Mouse (Mus musculus): ENCODE measurements around the gene Tomm20. TPM values are rescaled to one million over a fixed set of nuclear protein-coding genes. Genes with fewer than 3 reads are reported as not detected.

The Tomm20 gene
- polyA plus RNA-seq, 1 experiment, result 79.4 TPM

GRCm38 (mm10) chr8:126965246-126965645 lies 19.6 kb upstream of the Tomm20 start:
- no peak for TF ChIP-seq CTCF (IDR thresholded peaks at IDR 0.05; ENCODE audit: low read depth, low read length)
- TF ChIP-seq POLR2A (IDR thresholded peaks at IDR 0.05; ENCODE audit: borderline replicate concordance, low read depth, low read length), result no peak
- Histone ChIP-seq H3K27ac (ENCODE audit: insufficient read depth, low read depth, low read length) (no peak overlapping the region), H3K4me1 (ENCODE audit: control insufficient read depth, insufficient read depth, low read length) (0 out of 2 replicates have a peak, but pooled peaks cover 2% of the 10 kb centered on the region), H3K4me3 (ENCODE audit: insufficient read depth, low read length) (no peak overlapping the region)

GRCm38 (mm10) chr8:126962871-126963270 lies 17.2 kb upstream of the Tomm20 start:
- TF ChIP-seq CTCF (IDR thresholded peaks at IDR 0.05; ENCODE audit: low read depth, low read length) (no peak), POLR2A (IDR thresholded peaks at IDR 0.05; ENCODE audit: borderline replicate concordance, low read depth, low read length) (no peak)
- Histone ChIP-seq H3K27ac (ENCODE audit: insufficient read depth, low read depth, low read length) (no peak overlapping the region), H3K4me1 (ENCODE audit: control insufficient read depth, insufficient read depth, low read length) (no peaks in the 10 kb centered on the region), H3K4me3 (ENCODE audit: insufficient read depth, low read length) (no peak overlapping the region)

GRCm38 (mm10) chr8:126961516-126961915 lies 15.9 kb upstream of the Tomm20 start:
- TF ChIP-seq POLR2A (IDR thresholded peaks at IDR 0.05; ENCODE audit: borderline replicate concordance, low read depth, low read length), result no peak
- TF ChIP-seq CTCF (IDR thresholded peaks at IDR 0.05; ENCODE audit: low read depth, low read length), result no peak

GRCm38 (mm10) chr8:126951900-126952636 lies 6.4 kb upstream of the Tomm20 start:
- H3K4me1 ChIP-seq (ENCODE audit: control insufficient read depth, insufficient read depth, low read length), result no peaks in the 10 kb centered on the region
- no peak for TF ChIP-seq CTCF (IDR thresholded peaks at IDR 0.05; ENCODE audit: low read depth, low read length)
- no peak for TF ChIP-seq POLR2A (IDR thresholded peaks at IDR 0.05; ENCODE audit: borderline replicate concordance, low read depth, low read length)
- no peak overlapping the region for H3K4me3 ChIP-seq (ENCODE audit: insufficient read depth, low read length)
- H3K27ac ChIP-seq (ENCODE audit: insufficient read depth, low read depth, low read length), result no peak overlapping the region

More at GRCm38 (mm10) chr8:126961516-126961915, 15.9 kb upstream of the Tomm20 start:
- no peaks in the 10 kb centered on the region for H3K4me1 ChIP-seq (ENCODE audit: control insufficient read depth, insufficient read depth, low read length)
- H3K4me3 ChIP-seq (ENCODE audit: insufficient read depth, low read length), result no peak overlapping the region
- H3K27ac ChIP-seq (ENCODE audit: insufficient read depth, low read depth, low read length), result no peak overlapping the region

GRCm38 (mm10) chr8:126949527-126949926 lies 3.9 kb upstream of the Tomm20 start:
- TF ChIP-seq POLR2A (IDR thresholded peaks at IDR 0.05; ENCODE audit: borderline replicate concordance, low read depth, low read length) (no peak), CTCF (IDR thresholded peaks at IDR 0.05; ENCODE audit: low read depth, low read length) (no peak)
- Histone ChIP-seq H3K4me1 (ENCODE audit: control insufficient read depth, insufficient read depth, low read length) (peaks cover 8% of the 10 kb centered on the region), H3K27ac (ENCODE audit: insufficient read depth, low read depth, low read length) (no peak overlapping the region), H3K4me3 (ENCODE audit: insufficient read depth, low read length) (no peak overlapping the region)

- peaks cover 16% of the 10 kb centered on the region for H3K4me1 ChIP-seq (ENCODE audit: control insufficient read depth, insufficient read depth, low read length)
- TF ChIP-seq POLR2A (IDR thresholded peaks at IDR 0.05; ENCODE audit: borderline replicate concordance, low read depth, low read length), result no peak
- TF ChIP-seq CTCF (IDR thresholded peaks at IDR 0.05; ENCODE audit: low read depth, low read length), result no peak
- peak overlapping the region; percentile 80; the same call in 1 of the 2 replicates for H3K27ac ChIP-seq (ENCODE audit: insufficient read depth, low read depth, low read length)
- no peak overlapping the region for H3K4me3 ChIP-seq (ENCODE audit: insufficient read depth, low read length)
Observed at GRCm38 (mm10) chr8:126946444-126946843, 800 bp upstream of the Tomm20 start.

- TF ChIP-seq POLR2A (IDR thresholded peaks at IDR 0.05; ENCODE audit: borderline replicate concordance, low read depth, low read length) (no peak), CTCF (IDR thresholded peaks at IDR 0.05; ENCODE audit: low read depth, low read length) (no peak)
- H3K4me3 ChIP-seq (ENCODE audit: insufficient read depth, low read length), result peak overlapping the region; percentile 98
- H3K4me1 ChIP-seq (ENCODE audit: control insufficient read depth, insufficient read depth, low read length), result peaks cover 19% of the 10 kb centered on the region
- H3K27ac ChIP-seq (ENCODE audit: insufficient read depth, low read depth, low read length), result peak overlapping the region; percentile 71
Observed at GRCm38 (mm10) chr8:126944781-126945691, 608 bp downstream of the Tomm20 start.

GRCm38 (mm10) chr8:126943565-126943964 lies 2.1 kb downstream of the Tomm20 start:
- TF ChIP-seq POLR2A (IDR thresholded peaks at IDR 0.05; ENCODE audit: borderline replicate concordance, low read depth, low read length), result no peak
- no peak for TF ChIP-seq CTCF (IDR thresholded peaks at IDR 0.05; ENCODE audit: low read depth, low read length)

GRCm38 (mm10) chr8:126937337-126937736 lies 8.3 kb downstream of the Tomm20 start:
- no peak overlapping the region for H3K4me3 ChIP-seq (ENCODE audit: insufficient read depth, low read length)
- H3K27ac ChIP-seq (ENCODE audit: insufficient read depth, low read depth, low read length), result no peak overlapping the region
- TF ChIP-seq CTCF (IDR thresholded peaks at IDR 0.05; ENCODE audit: low read depth, low read length) (no peak), POLR2A (IDR thresholded peaks at IDR 0.05; ENCODE audit: borderline replicate concordance, low read depth, low read length) (no peak)
- H3K4me1 ChIP-seq (ENCODE audit: control insufficient read depth, insufficient read depth, low read length), result peaks cover 22% of the 10 kb centered on the region

More at GRCm38 (mm10) chr8:126943565-126943964, 2.1 kb downstream of the Tomm20 start:
- H3K27ac ChIP-seq (ENCODE audit: insufficient read depth, low read depth, low read length), result peak overlapping the region; percentile 3; the same call in 1 of the 2 replicates
- peaks cover 19% of the 10 kb centered on the region for H3K4me1 ChIP-seq (ENCODE audit: control insufficient read depth, insufficient read depth, low read length)
- H3K4me3 ChIP-seq (ENCODE audit: insufficient read depth, low read length), result peak overlapping the region; percentile 98
